Mouse (Mus musculus) heart, adult 11 months (tissue): ENCODE results near the gene Ssh3.

ENCODE experiments used
- DNase-seq: peaks from one replicate; pipeline ENCODE4 v3.0.0; 2022

Gene Ssh3

DNA sequence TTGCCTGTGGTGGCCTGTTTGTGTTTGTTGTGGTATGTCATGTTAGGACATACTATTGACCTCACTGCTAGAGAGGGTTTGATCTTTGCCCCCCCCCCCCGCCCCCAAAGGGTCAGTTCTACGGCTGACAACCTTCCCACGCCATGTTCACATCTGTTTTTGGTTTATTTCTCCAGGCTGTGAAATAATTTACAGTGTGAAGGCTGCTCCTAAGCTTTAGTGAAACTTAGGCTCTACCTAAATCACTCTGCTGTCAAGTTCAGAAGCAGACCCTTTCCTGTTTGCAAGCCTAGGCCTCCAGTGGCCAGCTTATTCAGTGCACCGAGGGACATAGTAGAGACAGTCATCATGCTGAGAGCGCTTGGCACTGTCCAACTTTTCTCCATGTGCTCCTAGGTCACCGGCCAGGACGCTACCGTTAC is 28.7 kb downstream of the Ssh3 start:
- peak; percentile 75 for DNase-seq

DNA sequence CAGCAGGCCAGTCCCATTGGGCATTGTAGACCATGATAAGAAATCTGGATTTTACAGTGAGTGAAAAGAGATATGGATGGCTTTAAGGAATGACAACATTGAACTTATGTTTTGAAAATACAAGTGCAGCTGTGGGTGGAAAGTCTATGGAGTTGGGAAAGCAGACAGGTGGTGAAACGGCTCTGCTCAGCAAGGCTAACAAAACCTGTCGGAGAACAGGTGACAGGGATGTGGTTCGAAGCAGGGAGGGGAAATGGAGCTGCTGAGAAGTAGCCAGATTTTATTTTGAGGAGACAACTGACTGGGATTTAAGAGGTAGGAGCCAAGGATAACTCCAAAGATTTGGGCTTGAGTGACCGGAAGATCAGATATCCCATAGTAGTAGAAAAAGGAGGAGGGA is 34.4 kb downstream of the Ssh3 start:
- DNase-seq = no peak

DNA sequence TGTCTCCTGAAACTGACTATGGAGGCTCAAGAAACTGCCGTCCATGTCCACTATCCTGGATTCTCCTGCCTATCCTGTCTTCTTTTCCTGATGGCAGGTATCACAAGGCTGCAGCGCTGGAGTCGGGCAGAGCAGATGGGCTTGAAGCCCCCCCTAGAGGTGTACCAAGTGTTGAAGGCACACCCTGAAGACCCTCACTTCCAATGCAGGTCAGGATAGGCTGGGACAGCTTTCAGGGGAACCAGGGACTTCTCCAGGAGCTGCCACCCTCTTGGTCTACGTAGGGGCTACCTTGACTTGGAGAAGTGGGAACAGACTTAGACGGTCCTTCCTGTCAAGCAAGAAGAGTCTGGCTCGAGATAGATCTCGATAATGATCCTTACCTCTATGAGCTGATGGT is 36.3 kb downstream of the Ssh3 start:
- peak; percentile 94 for DNase-seq

DNA sequence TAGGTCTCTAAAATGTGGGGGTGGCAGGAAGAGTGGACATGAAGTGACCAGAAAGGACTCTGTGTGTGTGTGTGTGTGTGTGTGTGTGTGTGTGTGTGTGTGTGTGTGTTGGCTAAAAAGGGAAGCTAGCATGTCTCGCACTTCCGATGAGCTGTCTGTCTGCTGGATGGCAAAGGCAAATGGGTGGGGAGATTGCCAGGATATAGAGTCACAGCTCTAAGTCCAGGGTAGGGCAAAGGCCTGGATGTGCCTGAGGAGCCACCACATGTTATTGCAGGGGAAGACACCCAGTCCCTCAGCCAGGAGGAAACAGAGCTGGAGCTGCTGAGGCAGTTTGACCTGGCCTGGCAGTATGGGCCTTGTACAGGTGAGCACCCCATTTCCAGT is 36.8 kb downstream of the Ssh3 start:
- peak; percentile 97 for DNase-seq

DNA sequence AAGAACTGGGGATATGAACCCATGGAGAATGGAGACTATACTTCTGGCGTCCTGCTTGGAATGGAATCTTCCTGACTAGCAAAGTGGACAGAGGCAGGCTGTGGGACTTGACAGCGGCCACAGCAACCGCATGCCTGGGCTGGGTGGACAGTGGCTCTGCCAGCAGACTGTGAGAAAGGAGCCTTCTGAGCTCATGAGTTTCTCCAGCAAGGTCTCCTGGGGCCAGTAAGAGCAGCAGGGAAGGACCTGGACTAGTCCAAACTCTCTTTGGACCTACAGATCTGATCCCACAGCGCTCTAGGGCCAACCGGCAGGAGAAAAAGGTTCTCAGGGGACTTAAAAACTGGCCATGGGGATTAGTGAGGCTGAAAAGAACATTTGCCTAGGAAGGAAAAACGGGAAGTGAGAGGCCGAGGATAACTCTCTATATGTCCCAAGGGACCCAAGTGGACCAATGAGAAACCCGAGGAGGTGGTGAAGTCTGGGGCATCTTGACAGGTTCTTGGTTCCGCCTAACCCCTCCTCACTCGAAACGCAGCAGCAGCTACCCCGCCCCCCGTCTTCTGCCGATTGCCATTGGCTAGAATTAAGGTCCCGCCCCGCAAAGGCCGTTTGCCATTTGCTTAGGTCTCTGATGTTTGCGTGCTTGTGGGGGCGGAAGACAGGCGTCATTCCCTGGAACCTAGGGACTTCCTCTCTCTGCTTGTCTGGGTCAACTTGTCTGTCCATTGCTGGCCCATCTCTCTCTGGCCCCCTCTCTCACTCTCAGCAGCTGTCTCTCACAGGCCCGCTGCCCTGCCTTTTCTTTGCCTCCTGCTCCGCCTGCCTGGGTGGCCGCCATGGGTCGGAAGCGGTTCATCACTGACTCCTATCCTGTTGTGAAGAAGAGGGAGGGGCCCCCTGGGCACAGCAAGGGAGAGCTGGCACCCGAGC is 37.5 kb downstream of the Ssh3 start, which contains the start of gene Pold4:
Gene Pold4 (plus strand): TSS at position 647 of the 933 bp plus-strand sequence.
- DNase-seq = peak; percentile 100

DNA sequence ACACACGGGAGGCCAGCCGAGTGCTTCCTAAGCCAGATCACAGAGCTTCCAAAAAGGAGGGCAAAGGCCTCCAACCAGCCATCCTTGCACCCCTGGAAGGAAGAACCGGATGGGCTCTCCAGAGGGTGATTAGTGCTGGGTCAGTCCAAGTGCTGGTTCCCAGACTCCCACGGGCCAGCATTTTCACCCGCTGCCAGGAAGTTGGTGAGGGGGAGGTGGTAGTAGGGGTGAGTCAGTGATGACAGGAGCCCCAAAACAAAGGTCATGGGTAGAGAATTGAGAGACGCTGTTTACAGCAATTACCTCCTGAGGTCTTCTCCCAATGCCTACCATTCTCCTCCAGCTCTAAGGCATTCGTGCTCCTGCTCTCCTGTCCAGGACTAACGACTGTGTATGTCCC is 38.6 kb downstream of the Ssh3 start:
- DNase-seq = peak; percentile 97

DNA sequence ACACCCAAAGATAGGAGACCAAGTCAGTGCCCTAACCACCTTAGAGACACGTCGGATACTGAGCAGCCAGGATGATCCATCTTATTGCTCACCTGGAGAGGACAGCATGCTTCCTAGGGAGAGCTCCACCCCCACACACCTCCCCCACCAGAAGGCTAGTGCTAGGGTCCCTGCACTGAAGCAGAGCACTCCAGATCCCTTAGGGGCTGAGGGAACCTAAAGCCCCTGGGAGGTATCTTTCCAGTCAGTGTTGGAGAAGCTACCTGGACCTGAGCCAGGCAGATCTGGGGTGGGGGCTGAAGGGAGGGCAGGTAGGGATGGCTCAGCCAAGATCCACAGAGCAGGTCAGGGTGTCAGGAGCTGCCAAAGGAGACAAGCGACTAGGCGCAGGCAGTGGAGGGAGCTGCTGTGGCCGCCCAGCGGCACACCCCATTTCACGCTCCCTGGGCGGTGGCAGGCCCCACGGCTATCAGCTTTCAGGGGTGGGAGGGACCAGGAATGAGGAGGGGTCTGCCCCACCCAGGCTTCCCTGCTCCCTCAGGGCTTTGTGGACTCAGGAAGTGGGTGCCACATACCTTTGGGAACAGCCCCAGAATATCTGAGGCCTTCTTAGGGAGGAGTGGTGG is 39.4 kb downstream of the Ssh3 start:
- DNase-seq = peak; percentile 95

DNA sequence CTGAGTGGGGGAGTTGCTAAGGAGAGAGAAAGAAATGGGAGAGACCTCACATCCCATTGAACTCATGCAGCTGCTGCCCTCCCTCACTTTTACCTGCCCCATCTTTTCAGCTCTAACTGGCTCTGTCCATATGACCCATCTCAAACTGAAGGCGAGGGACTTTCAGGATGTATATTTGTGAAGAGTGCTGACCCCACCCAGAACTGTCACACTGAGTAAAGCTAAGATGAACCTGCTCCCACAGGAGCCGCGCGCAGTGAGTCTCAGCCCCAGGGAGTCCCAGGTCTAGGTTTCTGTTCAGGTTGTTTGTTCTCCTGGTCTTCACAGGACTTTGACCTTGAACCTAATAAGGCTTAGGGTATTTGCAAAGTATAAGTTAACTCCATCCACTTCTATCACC is 40.1 kb downstream of the Ssh3 start:
- DNase-seq = peak; percentile 88

DNA sequence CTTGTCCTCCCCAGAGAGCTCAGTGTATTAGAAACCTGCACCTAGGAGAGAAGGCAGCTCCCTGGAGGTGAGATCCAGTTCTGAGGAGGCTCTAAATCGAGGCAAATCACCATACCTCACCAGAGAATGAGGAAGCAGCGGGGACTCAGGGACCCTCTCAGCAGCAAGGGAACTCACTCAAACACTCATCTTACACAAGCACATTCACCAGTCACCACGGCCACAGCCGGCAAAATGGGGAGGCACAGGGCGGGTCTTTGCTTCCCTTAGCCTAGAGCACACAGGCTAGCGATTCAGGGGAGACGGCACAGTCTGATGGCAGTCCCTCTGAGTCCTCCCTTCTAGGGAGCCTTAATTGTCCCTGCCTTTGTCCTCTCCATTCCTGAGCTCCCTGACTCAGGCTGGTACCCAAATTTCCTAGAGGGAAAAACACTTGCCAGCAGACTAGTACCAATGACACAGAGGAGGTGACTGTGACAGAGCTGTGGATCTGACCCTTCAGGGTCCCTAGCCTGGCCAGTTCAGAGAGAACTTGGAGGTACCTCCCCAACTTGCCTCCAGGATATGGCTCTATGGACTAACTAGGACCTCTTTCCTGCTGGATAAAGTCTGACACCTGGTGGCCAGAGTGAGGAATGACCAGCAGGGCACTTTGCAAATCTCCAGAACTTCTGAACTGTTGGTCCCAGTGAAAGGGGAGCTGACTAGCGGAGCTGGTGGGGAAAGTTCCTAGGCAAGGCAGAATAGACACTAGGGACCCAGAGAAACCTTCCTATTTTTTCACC is 40.9 kb downstream of the Ssh3 start:
- peak; percentile 96 for DNase-seq

DNA sequence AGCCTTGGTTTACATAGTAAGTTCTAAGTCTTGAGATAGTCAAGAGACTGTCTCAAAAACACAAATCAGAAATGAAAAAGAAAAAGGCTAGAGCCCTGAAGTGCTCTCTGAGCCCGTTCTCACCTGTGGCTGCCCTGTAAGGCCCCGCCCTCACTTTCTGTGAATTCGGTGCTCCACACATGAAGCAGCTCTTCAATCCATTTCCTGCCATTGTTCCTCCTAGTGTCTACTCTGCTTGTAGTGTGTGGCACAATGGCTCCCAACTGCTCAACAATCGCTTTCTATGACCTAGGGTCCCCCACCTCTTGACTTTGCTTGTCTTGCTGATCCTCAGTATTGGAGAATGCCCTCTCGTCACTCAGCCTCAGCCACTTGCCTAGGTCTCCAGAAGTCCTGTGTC is 41.5 kb downstream of the Ssh3 start:
- DNase-seq = no peak

DNA sequence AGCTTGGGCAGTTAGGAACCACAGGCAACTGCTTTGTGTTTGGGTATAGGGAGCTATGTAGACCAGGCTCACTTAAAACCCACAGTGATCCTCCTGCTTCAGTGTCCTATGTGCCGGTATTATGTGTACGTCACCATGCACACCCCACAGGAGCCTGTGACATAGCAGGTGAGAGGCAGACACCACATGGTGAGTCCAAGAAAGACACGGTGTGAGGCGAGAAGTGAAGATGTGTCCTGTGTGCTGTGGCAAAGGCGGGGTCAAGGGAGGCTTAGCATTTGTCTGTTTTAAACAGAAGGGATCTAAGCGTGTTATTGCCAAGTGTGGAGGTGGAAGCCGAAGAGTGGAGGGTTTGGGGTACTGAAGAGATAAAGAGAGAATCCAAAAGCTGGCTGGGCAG is 42.2 kb downstream of the Ssh3 start:
- peak; percentile 88 for DNase-seq

DNA sequence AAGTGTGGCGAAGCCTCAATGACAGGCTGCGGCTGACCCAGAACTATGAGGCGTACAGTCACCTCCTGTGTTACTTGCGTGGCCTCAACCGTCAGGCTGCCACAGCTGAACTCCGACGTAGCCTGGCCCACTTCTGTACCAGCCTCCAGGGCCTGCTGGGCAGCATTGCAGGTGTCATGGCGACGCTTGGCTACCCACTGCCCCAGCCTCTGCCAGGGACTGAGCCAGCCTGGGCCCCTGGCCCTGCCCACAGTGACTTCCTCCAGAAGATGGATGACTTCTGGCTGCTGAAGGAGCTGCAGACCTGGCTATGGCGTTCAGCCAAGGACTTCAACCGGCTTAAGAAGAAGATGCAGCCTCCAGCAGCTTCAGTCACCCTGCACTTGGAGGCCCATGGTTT is 46.8 kb downstream of the Ssh3 start:
- DNase-seq = peak; percentile 91

DNA sequence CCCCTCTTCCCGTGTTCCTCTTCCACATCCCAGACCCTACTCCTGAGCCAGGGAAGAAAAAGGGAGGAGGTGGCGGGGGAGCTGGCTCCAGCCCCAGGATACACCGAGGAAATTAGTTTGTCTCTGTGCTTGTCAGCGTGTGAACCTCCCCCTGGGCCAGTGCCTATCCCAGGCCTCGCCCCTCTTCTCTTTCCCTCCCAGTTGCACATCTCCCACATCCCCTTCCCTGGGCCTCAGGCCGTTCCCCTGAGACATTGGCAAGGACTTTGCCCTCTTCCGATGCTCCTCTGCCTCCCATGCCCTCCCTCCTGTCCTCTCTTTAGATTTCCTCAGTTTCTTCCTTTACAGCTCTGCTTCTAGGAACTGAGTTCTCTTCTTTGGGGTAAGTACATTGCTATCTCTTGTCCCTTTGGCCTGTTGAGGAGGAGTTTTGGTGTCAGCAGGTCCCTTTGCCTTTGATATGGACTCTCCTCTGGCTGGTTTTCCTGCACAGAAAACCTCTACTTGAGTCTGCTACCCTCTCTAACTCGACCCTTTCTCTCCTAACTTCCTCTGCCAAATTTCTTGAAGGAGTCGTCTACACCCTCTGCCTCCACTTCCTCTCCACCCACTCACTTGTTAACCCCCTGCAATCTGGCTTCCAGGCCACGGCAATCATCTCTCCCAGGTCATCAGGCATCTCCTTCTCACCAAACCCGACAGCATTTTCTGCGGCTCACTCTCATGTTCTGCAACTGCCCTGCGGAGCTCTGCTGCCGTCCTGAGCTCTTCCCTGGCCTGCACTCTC is 47.8 kb downstream of the Ssh3 start:
- DNase-seq = peak; percentile 95

DNA sequence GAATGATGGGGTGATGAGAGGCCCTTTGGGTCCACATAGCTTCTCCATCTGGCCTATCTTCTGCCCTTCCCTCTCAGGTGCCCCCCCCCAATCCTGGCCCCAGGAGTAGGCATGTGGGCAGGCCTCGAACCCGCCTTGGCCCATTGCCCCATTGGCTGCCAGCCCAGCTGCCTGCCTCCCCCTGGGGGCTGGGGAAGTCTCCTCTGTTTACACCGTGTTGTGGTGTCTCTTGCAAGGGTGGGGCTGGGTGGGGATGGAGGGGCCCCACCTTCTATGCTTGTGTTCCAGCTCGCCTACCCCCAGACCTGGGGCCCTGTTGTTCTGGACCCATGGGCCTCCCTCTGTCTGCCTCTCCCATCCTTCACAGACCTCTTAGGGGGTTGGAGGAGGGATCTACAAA is 48.6 kb downstream of the Ssh3 start:
- DNase-seq = peak; percentile 90

DNA sequence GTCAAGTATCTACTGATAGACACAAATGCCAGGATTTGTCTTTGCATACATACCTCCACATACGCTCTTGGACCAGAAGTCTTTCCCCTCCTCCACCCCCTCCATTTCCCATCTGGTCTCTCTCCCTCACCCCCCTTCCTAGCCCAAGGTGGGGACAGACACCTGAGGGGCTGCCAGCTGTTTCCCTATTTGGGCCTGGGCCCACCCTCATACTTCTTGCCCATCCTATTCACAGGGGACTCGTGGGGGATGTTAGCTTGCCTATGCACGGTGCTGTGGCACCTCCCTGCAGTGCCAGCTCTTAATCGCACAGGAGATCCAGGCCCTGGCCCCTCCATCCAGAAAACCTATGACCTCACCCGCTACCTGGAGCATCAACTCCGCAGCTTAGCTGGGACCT is 49.0 kb downstream of the Ssh3 start:
- peak; percentile 91 for DNase-seq

DNA sequence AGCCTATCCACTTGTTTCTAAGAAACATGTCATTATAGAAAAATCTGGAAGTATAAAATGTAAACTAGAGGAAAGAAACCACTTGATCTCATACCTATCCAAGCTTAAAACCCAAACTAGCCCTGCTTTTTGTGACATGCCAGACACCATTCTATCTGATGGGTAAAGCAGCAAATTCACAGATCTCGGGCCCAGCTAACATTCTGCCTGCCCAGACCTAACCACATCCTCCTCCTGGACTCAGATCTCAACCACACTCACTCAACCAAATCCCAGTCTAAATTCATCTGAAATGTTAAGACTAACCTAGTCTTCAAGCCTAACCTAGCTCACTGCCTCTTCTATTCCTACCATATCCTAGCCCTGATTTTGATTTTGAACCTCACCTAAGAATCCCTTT is 50.2 kb downstream of the Ssh3 start:
- peak; percentile 87 for DNase-seq

DNA sequence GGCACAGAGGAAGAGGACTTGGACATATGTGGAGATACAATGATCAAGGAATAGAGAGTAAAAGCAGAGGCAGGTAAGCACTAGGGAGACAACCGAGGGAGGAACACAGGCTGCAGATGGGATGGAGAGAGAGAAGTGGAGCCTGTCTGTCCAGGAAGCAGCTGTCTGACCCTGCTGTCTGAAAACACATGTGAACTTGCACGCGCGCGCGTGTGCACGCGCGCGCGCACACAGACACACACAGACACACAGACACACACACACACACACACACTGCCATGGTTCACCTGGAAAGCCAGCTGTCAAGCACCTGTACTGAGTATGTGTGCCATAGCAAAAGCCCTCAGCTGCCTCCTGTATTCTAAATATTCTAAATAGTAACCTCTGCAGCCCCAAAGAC is 50.7 kb downstream of the Ssh3 start:
- no peak for DNase-seq

DNA sequence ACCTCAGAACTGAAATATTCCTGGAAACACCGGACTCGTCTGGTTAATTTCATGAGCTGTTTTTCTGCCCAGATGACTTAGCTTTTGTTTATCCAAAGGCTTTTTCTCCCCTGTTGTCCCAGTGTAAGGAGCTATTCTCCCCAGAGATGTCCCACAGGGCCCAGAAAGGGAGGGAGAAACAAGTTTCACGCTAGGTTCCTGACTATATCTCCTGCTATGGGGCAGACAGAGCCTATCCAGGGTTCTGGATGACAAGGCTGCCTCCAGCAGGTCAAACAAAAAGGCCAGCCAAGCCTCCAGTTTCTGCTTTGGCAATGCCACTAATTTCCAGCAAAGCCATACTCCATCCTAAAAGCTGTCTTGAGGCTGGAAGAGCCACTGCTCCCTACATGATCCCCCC is 51.1 kb downstream of the Ssh3 start:
- DNase-seq = no peak

DNA sequence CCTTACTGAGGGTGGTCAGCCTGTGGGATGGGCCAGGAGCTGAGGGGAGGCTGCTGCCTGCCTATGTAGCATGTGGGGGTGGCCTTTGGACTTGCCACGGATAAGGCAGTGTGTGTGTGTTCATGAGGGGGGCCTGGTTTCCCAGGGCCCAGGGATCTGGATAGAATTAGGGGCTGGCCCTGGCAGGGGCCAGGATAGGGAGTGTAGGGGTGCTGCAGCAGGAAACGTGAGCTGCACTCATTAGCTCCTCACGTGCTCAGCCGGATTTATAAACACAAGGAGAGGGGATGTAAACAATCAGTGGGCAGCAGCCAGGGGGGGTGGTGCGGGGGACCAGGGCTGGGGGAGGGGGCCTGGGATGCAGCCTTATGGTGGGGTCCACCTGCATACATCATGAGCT is 51.8 kb downstream of the Ssh3 start:
- no peak for DNase-seq

DNA sequence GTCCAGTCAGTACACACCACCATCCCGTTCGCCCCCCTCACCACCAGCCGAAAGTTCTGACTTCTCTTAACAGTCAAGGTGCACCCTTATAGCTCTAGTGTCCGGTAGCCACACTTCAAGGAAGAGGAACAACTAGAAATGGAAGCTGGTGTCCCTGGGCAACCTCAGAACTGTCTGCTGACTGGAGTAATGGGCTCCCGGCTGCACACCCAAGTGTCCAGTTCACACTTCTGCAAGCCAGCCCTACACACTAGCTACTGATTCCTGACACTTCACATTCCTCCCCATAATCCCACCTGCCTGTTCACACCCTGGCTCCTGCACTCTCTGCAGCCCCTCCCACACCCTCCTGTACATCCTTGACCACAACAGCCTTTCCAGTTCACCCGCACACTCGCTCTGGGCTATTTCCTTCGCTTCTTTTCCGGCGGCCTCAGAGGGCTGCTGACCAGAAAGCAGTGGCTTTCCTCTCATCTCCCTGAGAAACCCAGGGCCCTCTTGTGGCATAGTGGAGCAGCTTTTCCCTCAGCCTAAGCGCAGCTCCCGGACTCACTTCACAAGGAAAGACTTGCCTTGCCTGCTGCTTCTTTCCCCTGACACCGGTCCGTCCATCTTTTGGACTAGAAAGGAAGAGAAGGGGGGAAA is 52.8 kb downstream of the Ssh3 start:
- DNase-seq = peak; percentile 92

DNA sequence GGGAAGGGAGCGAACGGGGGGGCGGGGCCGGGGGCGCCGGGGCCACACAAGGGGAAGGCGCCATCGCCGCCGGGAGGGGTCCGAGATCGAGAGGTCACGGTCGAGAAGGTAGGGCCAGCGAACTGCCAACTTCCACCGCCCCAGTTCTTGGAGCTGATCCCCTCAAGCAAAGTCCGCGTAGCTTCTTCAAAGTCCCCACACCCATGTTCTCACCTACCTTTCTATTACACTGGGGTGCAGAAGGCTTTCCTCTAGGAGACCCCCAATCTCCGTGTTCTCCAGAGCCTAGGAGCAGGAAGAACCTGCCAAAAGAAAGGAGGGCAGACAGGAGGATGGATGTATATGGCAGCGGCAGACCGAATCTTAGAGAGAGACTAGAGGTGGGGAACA is 53.5 kb downstream of the Ssh3 start:
- DNase-seq = peak; percentile 93

DNA sequence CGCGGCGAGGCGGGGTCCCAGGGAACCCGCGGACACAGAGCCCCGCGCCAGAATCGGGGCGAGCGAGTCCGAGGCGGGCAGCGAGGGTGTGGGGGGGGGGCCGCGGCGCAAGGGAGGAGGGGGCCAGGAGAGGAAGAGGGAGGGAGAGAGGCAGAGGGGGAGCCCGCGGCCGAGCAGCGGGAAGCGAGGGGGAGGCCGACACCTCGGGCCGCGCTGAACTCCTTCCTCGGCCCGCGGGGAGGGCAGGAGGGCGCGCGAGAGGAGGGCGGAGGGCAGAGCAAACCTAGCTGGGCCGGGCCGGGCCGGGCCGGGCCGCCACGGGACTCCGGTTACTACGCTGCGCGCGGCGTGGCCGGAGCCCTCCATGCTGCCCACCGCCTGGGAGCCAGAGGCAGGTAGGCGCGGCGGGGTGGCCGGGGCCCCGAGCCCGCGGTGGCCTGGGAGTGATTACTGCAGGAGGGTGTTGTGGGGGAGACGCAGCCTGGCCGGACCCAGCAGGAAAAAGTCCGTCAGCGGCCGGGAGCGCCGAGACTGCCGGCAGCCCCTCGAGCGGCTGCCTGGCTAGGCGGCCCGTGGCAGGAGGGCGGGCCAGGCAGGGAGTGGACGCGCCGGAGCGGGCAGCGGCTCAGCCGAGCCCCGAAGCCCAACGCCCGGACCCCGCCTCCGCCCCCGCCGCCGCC is 54.1 kb downstream of the Ssh3 start:
- peak; percentile 93 for DNase-seq
